Mouse (Mus musculus): ENCODE results near the gene Uvrag.

The Uvrag gene

DNA sequence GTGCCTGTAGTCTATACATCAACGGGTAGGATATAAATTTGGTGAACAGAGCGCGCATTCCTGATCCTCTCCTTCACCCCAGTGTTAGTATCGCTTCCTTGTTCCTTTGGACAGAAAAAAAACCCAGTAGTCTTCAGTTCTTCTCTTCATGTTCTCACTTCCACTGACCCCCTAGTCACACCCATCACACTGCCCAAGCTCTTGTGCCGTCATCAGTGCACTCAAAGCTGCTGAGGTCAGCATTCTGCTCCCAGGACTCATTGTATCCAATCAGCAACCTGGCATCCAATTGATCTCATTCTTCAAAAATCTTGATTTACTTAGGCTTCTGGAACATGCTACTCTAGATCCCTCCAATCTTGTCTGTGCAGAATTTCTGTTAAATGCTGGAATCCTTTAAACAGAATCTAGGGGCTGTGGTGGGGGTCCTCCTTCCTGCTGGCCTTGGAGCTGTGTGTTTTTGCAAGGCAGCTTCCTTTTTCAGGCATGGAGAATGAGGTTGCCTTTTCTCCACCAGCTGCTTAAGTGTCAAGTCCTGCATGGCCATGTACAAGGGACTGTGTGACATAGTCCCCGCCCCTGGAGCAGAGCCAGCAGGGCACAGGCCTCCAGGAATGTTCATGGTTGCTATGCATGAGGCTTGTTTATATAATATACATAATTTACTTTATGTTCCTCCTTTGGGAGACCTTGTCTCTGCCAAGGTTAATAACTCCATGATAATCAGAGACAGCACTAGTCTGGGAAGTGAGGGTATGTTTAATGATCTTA, 88.3 kb downstream of the Uvrag start:
- Histone ChIP-seq H3K9me3 (ENCODE audit: low read length) (peaks cover 8% of the 10 kb centered on the region), H3K4me1 (replicated peaks; ENCODE audit: low read depth, low read length) (no peaks in the 10 kb centered on the region), H3K27me3 (ENCODE audit: insufficient read depth, low read length) (no peaks in the 10 kb centered on the region), H3K36me3 (ENCODE audit: insufficient read depth, low read length) (peaks cover 14% of the 10 kb centered on the region; the same call in 1 of the 2 replicates), H3K4me3 (replicated peaks; ENCODE audit: low read length) (no peak overlapping the region)
- TF ChIP-seq CTCF (conservative IDR thresholded peaks at IDR 0.05; ENCODE audit: low read length) (no peak), NANOG (IDR thresholded peaks at IDR 0.05; ENCODE audit: borderline replicate concordance, low read length) (no peak), POU5F1 (IDR thresholded peaks at IDR 0.05; ENCODE audit: borderline replicate concordance, low read length) (no peak)

DNA sequence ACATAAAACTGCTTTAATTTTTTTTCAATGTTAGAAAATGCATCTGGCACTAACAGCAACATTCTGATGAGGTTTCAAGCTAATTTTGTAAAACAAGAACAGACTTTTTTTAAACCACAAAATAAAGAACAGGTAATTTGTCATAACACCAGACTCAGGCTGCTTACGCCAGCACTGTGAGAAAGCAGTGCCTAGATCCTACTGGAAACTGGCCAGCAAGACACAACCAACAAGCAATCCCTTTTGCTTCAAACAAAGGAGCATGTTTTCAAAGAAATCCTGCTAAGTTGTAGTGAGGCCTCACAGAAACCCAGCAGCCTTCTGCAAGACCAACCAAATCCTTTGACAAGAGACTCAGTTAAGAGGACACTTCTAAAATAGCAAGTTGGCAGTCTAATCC, 90.1 kb downstream of the Uvrag start:
- Histone ChIP-seq H3K4me1 (replicated peaks; ENCODE audit: low read depth, low read length) (no peaks in the 10 kb centered on the region), H3K27me3 (ENCODE audit: insufficient read depth, low read length) (no peaks in the 10 kb centered on the region), H3K36me3 (ENCODE audit: insufficient read depth, low read length) (peaks cover 14% of the 10 kb centered on the region; the same call in 1 of the 2 replicates), H3K9me3 (ENCODE audit: low read length) (peaks cover 8% of the 10 kb centered on the region), H3K4me3 (replicated peaks; ENCODE audit: low read length) (no peak overlapping the region)
- TF ChIP-seq NANOG (IDR thresholded peaks at IDR 0.05; ENCODE audit: borderline replicate concordance, low read length), result no peak
- no peak for TF ChIP-seq CTCF (conservative IDR thresholded peaks at IDR 0.05; ENCODE audit: low read length)
- TF ChIP-seq POU5F1 (IDR thresholded peaks at IDR 0.05; ENCODE audit: borderline replicate concordance, low read length), result no peak

DNA sequence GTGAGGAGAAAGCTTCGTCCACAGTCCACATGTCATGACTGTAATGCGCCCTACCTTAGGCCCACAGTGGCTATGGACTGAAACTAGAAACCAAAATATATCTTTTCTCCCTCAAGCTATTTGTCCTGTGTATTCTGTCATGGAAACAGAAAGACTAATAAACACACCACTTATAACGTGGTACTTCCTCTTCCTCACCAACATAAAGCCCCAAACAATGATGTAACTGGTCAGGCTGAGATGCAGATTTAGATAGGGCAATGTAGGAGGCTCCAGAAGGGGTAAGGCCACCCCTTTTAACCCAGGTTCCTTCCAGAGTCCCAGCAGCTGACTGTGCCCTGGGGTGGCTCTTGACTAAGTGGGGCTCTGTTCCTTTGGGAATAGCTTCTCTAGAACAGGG, 91.0 kb downstream of the Uvrag start:
- no peak overlapping the region for H3K4me3 ChIP-seq (replicated peaks; ENCODE audit: low read length)
- H3K4me1 ChIP-seq (replicated peaks; ENCODE audit: low read depth, low read length), result no peaks in the 10 kb centered on the region
- H3K9me3 ChIP-seq (ENCODE audit: low read length), result peaks cover 8% of the 10 kb centered on the region
- TF ChIP-seq NANOG (IDR thresholded peaks at IDR 0.05; ENCODE audit: borderline replicate concordance, low read length), result no peak
- TF ChIP-seq POU5F1 (IDR thresholded peaks at IDR 0.05; ENCODE audit: borderline replicate concordance, low read length), result no peak
- no peak for TF ChIP-seq CTCF (conservative IDR thresholded peaks at IDR 0.05; ENCODE audit: low read length)
- peaks cover 8% of the 10 kb centered on the region; the same call in 1 of the 2 replicates for H3K36me3 ChIP-seq (ENCODE audit: insufficient read depth, low read length)
- H3K27me3 ChIP-seq (ENCODE audit: insufficient read depth, low read length), result no peaks in the 10 kb centered on the region

GRCm38 (mm10) chr7:99046545-99047206, 94.3 kb downstream of the Uvrag start:
- Histone ChIP-seq H3K4me1 (replicated peaks; ENCODE audit: low read depth, low read length) (no peaks in the 10 kb centered on the region), H3K4me3 (replicated peaks; ENCODE audit: low read length) (no peak overlapping the region), H3K27me3 (ENCODE audit: insufficient read depth, low read length) (no peaks in the 10 kb centered on the region), H3K9me3 (ENCODE audit: low read length) (no peaks in the 10 kb centered on the region), H3K36me3 (ENCODE audit: insufficient read depth, low read length) (peaks cover 8% of the 10 kb centered on the region; the same call in 1 of the 2 replicates)
- TF ChIP-seq CTCF (conservative IDR thresholded peaks at IDR 0.05; ENCODE audit: low read length) (no peak), POU5F1 (IDR thresholded peaks at IDR 0.05; ENCODE audit: borderline replicate concordance, low read length) (no peak), NANOG (IDR thresholded peaks at IDR 0.05; ENCODE audit: borderline replicate concordance, low read length) (no peak)

- Histone ChIP-seq H3K9me3 (ENCODE audit: low read length) (no peaks in the 10 kb centered on the region), H3K4me1 (replicated peaks; ENCODE audit: low read depth, low read length) (peaks cover 5% of the 10 kb centered on the region), H3K36me3 (ENCODE audit: insufficient read depth, low read length) (peaks cover 8% of the 10 kb centered on the region; the same call in 1 of the 2 replicates), H3K4me3 (replicated peaks; ENCODE audit: low read length) (no peak overlapping the region), H3K27me3 (ENCODE audit: insufficient read depth, low read length) (no peaks in the 10 kb centered on the region)
- TF ChIP-seq POU5F1 (IDR thresholded peaks at IDR 0.05; ENCODE audit: borderline replicate concordance, low read length), result no peak
- no peak for TF ChIP-seq NANOG (IDR thresholded peaks at IDR 0.05; ENCODE audit: borderline replicate concordance, low read length)
- TF ChIP-seq CTCF (conservative IDR thresholded peaks at IDR 0.05; ENCODE audit: low read length), result no peak
Measured at GRCm38 (mm10) chr7:99045525-99045924, 95.4 kb downstream of the Uvrag start.

DNA sequence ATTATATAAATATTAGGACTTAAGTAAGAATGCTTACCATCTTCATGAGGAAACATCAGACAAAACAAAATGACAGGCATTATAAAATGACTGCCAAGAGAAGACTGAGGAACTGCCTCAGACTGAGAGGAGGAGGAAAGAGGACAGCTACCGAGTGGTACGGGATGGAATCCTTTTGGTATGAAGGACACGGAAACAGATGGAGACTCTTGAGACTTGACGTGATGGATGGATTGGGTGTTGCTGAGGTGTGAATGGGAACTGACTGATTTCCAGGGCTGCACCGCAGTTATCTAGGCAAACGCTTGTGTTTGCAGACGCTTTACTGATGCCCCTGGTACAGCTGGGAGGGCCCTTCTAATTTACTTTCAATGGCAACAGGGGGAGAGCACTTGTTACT, 97.0 kb downstream of the Uvrag start:
- Histone ChIP-seq H3K36me3 (ENCODE audit: insufficient read depth, low read length) (peaks cover 3% of the 10 kb centered on the region; the same call in 1 of the 2 replicates), H3K9me3 (ENCODE audit: low read length) (no peaks in the 10 kb centered on the region), H3K4me3 (replicated peaks; ENCODE audit: low read length) (no peak overlapping the region), H3K4me1 (replicated peaks; ENCODE audit: low read depth, low read length) (peaks cover 13% of the 10 kb centered on the region), H3K27me3 (ENCODE audit: insufficient read depth, low read length) (no peaks in the 10 kb centered on the region)
- TF ChIP-seq NANOG (IDR thresholded peaks at IDR 0.05; ENCODE audit: borderline replicate concordance, low read length) (no peak), CTCF (conservative IDR thresholded peaks at IDR 0.05; ENCODE audit: low read length) (no peak), POU5F1 (IDR thresholded peaks at IDR 0.05; ENCODE audit: borderline replicate concordance, low read length) (no peak)

DNA sequence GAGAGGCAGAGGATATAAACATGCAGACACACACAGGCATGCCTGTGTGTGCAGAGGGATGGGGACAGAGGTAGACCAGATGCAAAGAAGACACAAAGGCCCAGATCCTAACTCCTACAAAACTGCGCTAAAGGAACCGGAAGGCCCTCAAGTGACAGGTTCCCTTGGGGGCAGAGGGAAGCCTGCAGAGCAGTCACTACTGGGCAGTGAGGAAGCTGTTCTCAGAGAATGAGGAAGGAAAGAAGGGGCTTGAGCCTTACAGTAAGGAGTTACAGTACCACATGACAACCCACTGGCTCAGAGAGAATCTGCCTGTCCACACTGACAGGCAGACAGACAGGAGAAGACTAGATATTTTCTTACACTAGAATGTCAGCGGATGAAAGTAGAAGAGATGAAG, 97.6 kb downstream of the Uvrag start:
- TF ChIP-seq POU5F1 (IDR thresholded peaks at IDR 0.05; ENCODE audit: borderline replicate concordance, low read length), result no peak
- no peak for TF ChIP-seq NANOG (IDR thresholded peaks at IDR 0.05; ENCODE audit: borderline replicate concordance, low read length)
- TF ChIP-seq CTCF (conservative IDR thresholded peaks at IDR 0.05; ENCODE audit: low read length), result no peak
- Histone ChIP-seq H3K9me3 (ENCODE audit: low read length) (no peaks in the 10 kb centered on the region), H3K36me3 (ENCODE audit: insufficient read depth, low read length) (no peaks in the 10 kb centered on the region), H3K27me3 (ENCODE audit: insufficient read depth, low read length) (no peaks in the 10 kb centered on the region), H3K4me3 (replicated peaks; ENCODE audit: low read length) (no peak overlapping the region), H3K4me1 (replicated peaks; ENCODE audit: low read depth, low read length) (peaks cover 19% of the 10 kb centered on the region)

DNA sequence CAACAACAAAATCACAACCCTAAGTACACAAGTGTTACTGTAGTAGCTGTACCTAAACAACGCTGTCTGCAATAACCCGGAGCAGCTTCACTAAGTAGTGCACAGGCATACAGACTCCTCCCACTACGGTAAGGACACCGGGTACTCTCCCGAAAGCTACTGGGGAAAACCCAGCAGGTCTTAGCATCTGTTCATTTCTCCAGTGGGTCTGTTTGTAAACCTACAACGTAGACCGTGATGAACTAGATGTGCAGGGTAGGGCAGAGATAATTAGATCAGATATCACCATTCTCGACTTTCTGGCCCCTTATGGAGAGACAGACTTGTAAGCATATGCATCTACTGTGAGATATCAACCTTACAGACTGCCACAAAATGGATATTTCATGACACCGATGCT, 99.1 kb downstream of the Uvrag start:
- Histone ChIP-seq H3K4me1 (replicated peaks; ENCODE audit: low read depth, low read length) (peaks cover 32% of the 10 kb centered on the region), H3K36me3 (ENCODE audit: insufficient read depth, low read length) (no peaks in the 10 kb centered on the region), H3K4me3 (replicated peaks; ENCODE audit: low read length) (no peak overlapping the region), H3K27me3 (ENCODE audit: insufficient read depth, low read length) (no peaks in the 10 kb centered on the region), H3K9me3 (ENCODE audit: low read length) (no peaks in the 10 kb centered on the region)
- TF ChIP-seq POU5F1 (IDR thresholded peaks at IDR 0.05; ENCODE audit: borderline replicate concordance, low read length), result no peak
- TF ChIP-seq CTCF (conservative IDR thresholded peaks at IDR 0.05; ENCODE audit: low read length), result no peak
- TF ChIP-seq NANOG (IDR thresholded peaks at IDR 0.05; ENCODE audit: borderline replicate concordance, low read length), result no peak
